Mouse (Mus musculus): ENCODE measurements around the gene Ankrd11. TPM values are rescaled to one million over a fixed set of nuclear protein-coding genes. Genes with fewer than 3 reads are reported as not detected.
"Not testable (repeated sequence)": the region's sequence is repeated elsewhere in the genome, so short reads cannot be mapped to it uniquely, and the experiment has no call there.

Ankrd11 gene
- polyA plus RNA-seq, 1 experiment from 2014 or later = 62.4 TPM

- Histone ChIP-seq H3K4me1 (replicated peaks) (no peaks in the 10 kb centered on the region), H3K27ac (ENCODE audit: poor library complexity, severe bottlenecking) (no peak overlapping the region), H3K4me2 (no peak overlapping the region), H3K9me3 (replicated peaks) (no peaks in the 10 kb centered on the region), H3K27me3 (replicated peaks) (no peaks in the 10 kb centered on the region), H3K36me3 (no peaks in the 10 kb centered on the region), H3K4me3 (no peak overlapping the region), H3K9ac (no peak overlapping the region)
- WGBS = 63% methylated on average over 5 of the region's 5 CpGs
- no peak for ATAC-seq (ENCODE audit: insufficient number of reproducible peaks, low FRiP score)
These were observed 9.4 kb upstream of the Ankrd11 start for GRCm38 (mm10) chr8:123051458-123051857.

DNA sequence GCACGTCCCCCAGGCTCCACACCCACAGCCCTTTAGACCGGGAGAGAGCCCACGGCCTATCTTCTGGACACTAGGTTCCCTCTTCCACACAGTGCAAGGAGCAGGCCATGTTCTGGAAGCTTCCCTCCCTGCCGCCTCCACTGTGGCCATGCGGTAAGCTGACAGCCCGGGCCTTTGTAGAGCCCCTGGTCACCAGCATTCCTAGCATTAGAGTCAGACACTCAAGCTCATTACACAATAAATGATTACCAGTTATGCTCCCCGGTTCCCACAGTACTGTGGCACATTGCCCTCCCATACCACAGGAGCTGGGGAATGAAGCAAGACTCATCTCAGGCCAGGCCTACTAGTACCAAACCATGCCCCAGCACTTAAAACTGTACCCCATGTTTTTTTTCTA is 6.3 kb upstream of the Ankrd11 start:
- no peak for ATAC-seq (ENCODE audit: insufficient number of reproducible peaks, low FRiP score)
- 83% methylated on average over 7 of the region's 7 CpGs for WGBS
- H3K27ac ChIP-seq (ENCODE audit: poor library complexity, severe bottlenecking) = no peak overlapping the region
- no peaks in the 10 kb centered on the region for H3K27me3 ChIP-seq (replicated peaks)
- H3K4me2 ChIP-seq = no peak overlapping the region
- no peak overlapping the region for H3K9ac ChIP-seq
- no peaks in the 10 kb centered on the region for H3K9me3 ChIP-seq (replicated peaks)
- H3K4me3 ChIP-seq = no peak overlapping the region
- H3K4me1 ChIP-seq (replicated peaks) = peaks cover 8% of the 10 kb centered on the region
- peaks cover 7% of the 10 kb centered on the region; the same call in 1 of the 2 replicates for H3K36me3 ChIP-seq

DNA sequence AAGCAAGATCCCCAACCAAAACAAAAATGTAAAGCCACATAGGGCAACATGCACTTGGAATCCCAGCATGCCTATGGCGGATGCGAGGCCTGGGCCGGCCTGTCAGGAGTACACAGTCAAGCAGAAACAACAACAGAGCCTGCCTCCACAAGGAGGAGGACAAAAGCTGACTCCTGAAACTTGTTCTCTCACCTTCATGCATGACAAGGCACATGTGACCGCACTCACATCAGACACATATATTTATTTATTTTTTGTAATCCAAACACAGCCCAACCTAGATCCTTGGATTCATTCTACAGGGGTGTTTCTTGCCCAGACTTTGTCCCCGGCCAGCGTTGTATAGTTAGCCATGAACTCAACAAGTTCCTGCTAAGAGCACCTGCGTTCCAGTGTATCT is 5.8 kb upstream of the Ankrd11 start:
- WGBS = 86% methylated on average over 7 of the region's 7 CpGs
- H3K9me3 ChIP-seq (replicated peaks) = no peaks in the 10 kb centered on the region
- no peak overlapping the region for H3K27ac ChIP-seq (ENCODE audit: poor library complexity, severe bottlenecking)
- peaks cover 12% of the 10 kb centered on the region for H3K4me1 ChIP-seq (replicated peaks)
- peaks cover 7% of the 10 kb centered on the region; the same call in 1 of the 2 replicates for H3K36me3 ChIP-seq
- no peak for ATAC-seq (ENCODE audit: insufficient number of reproducible peaks, low FRiP score)
- H3K27me3 ChIP-seq (replicated peaks) = no peaks in the 10 kb centered on the region
- H3K4me3 ChIP-seq = no peak overlapping the region
- no peak overlapping the region for H3K9ac ChIP-seq
- no peak overlapping the region for H3K4me2 ChIP-seq

DNA sequence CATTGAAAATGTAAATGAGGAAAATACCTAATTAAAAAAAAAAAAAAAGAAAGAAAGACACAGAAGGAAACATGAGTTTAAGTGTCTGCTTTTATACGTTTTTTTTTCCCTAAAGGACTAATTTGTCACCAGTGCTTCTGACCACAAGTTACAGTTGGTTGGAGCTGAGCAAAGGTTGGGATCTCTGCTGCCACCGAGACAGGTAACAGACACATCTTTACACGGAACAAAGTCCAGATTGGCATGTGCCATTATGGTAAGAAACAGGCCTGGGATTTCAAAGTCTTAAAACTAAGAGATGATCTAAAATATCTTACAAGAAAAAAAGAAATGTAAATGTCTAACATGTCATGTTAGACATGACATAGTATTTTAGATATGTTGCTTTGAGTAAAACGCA is 4.6 kb upstream of the Ankrd11 start:
- 76% methylated on average over 4 of the region's 4 CpGs for WGBS
- Histone ChIP-seq H3K4me2 (no peak overlapping the region), H3K27ac (ENCODE audit: poor library complexity, severe bottlenecking) (no peak overlapping the region), H3K4me1 (replicated peaks) (peaks cover 12% of the 10 kb centered on the region), H3K4me3 (no peak overlapping the region), H3K9ac (no peak overlapping the region), H3K9me3 (replicated peaks) (no peaks in the 10 kb centered on the region), H3K36me3 (peaks cover 7% of the 10 kb centered on the region; the same call in 1 of the 2 replicates), H3K27me3 (replicated peaks) (no peaks in the 10 kb centered on the region)
- no peak for ATAC-seq (ENCODE audit: insufficient number of reproducible peaks, low FRiP score)

GRCm38 (mm10) chr8:123044743-123045425 is 2.8 kb upstream of the Ankrd11 start:
- not testable (repeated sequence) for H3K9ac ChIP-seq; H3K4me3 ChIP-seq; H3K9me3 ChIP-seq (replicated peaks); H3K27ac ChIP-seq (ENCODE audit: poor library complexity, severe bottlenecking); H3K27me3 ChIP-seq (replicated peaks); ATAC-seq (ENCODE audit: insufficient number of reproducible peaks, low FRiP score); H3K4me2 ChIP-seq; H3K36me3 ChIP-seq
- peaks cover 23% of the 10 kb centered on the region for H3K4me1 ChIP-seq (replicated peaks)
- 92% methylated on average over 23 of the region's 23 CpGs for WGBS

DNA sequence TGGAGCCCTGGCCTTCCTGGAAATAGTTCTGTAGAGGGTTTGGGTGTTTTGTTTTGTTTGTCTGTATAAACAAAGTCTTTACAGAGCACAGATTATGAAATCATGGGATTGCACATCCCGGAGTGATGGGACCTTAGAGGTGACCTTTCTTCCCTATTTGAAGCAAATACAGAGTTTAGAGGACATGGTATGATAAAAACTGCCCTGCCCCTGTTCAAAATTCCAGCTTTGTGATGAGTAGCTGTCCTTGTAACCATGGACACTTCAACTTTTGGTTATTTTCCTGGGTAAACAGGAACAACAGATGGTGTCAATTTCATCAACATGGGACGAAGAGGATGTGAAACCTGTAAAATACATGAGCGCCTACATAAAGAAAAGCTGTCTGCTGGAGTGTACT is 1.9 kb upstream of the Ankrd11 start:
- peaks cover 31% of the 10 kb centered on the region for H3K4me1 ChIP-seq (replicated peaks)
- no peaks in the 10 kb centered on the region for H3K27me3 ChIP-seq (replicated peaks)
- peaks cover 7% of the 10 kb centered on the region; the same call in 1 of the 2 replicates for H3K36me3 ChIP-seq
- H3K9me3 ChIP-seq (replicated peaks) = no peaks in the 10 kb centered on the region
- H3K27ac ChIP-seq (ENCODE audit: poor library complexity, severe bottlenecking) = no peak overlapping the region
- no peak overlapping the region for H3K4me2 ChIP-seq
- no peak for ATAC-seq (ENCODE audit: insufficient number of reproducible peaks, low FRiP score)
- no peak overlapping the region for H3K4me3 ChIP-seq
- H3K9ac ChIP-seq = no peak overlapping the region
- WGBS = 87% methylated on average over 3 of the region's 3 CpGs

- peaks cover 7% of the 10 kb centered on the region; the same call in 1 of the 2 replicates for H3K36me3 ChIP-seq
- H3K4me1 ChIP-seq (replicated peaks) = peaks cover 37% of the 10 kb centered on the region
- peak overlapping the region; percentile 99 for H3K27ac ChIP-seq (ENCODE audit: poor library complexity, severe bottlenecking)
- H3K9me3 ChIP-seq (replicated peaks) = no peaks in the 10 kb centered on the region
- H3K4me3 ChIP-seq = peak overlapping the region; percentile 100
- peak overlapping the region; percentile 81 for H3K4me2 ChIP-seq
- peak overlapping the region; percentile 91 for H3K9ac ChIP-seq
- WGBS = 17% methylated on average over 22 of the region's 22 CpGs
- H3K27me3 ChIP-seq (replicated peaks) = no peaks in the 10 kb centered on the region
- ATAC-seq (ENCODE audit: insufficient number of reproducible peaks, low FRiP score) = no peak
These were observed 1.0 kb upstream of the Ankrd11 start for GRCm38 (mm10) chr8:123042974-123043625.

DNA sequence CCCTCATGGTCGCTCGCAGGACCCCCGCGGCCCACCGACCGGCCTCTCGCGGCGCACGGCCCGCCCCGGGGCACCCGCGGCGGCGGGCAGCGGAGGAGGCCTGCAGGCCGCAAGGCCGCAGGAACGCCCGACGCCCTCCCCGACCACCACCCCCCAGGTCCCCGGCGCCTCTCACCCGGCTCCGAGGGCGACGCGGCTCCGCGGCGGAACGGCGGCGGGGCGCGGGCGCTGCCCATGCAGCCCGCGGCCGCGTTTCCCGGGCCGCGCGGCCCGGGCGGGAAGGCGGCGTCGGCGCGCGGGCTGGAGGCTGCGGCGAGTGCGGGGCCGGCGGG is 337 bp downstream of the Ankrd11 start:
- Histone ChIP-seq H3K4me2 (peak overlapping the region; percentile 87), H3K27ac (ENCODE audit: poor library complexity, severe bottlenecking) (peak overlapping the region; percentile 97), H3K27me3 (replicated peaks) (no peaks in the 10 kb centered on the region), H3K9me3 (replicated peaks) (no peaks in the 10 kb centered on the region), H3K9ac (peak overlapping the region; percentile 100), H3K36me3 (peaks cover 7% of the 10 kb centered on the region; the same call in 1 of the 2 replicates), H3K4me3 (peak overlapping the region; percentile 100), H3K4me1 (replicated peaks) (peaks cover 47% of the 10 kb centered on the region)
- ATAC-seq (ENCODE audit: insufficient number of reproducible peaks, low FRiP score) = peak; percentile 16
- WGBS = 2% methylated on average over 59 of the region's 60 CpGs

- Histone ChIP-seq H3K27ac (ENCODE audit: poor library complexity, severe bottlenecking) (peak overlapping the region; percentile 97), H3K27me3 (replicated peaks) (no peaks in the 10 kb centered on the region), H3K9me3 (replicated peaks) (no peaks in the 10 kb centered on the region), H3K36me3 (peaks cover 7% of the 10 kb centered on the region; the same call in 1 of the 2 replicates), H3K4me2 (peak overlapping the region; percentile 87), H3K4me1 (replicated peaks) (peaks cover 52% of the 10 kb centered on the region), H3K9ac (peak overlapping the region; percentile 100), H3K4me3 (peak overlapping the region; percentile 100)
- under 1% methylated on average over 59 of the region's 71 CpGs for WGBS
- no peak for ATAC-seq (ENCODE audit: insufficient number of reproducible peaks, low FRiP score)
These were observed 886 bp downstream of the Ankrd11 start for GRCm38 (mm10) chr8:123041008-123041773.

GRCm38 (mm10) chr8:123040110-123040650 is 1.9 kb downstream of the Ankrd11 start:
- WGBS = 16% methylated on average over 4 of the region's 4 CpGs
- Histone ChIP-seq H3K9me3 (replicated peaks) (no peaks in the 10 kb centered on the region), H3K27ac (ENCODE audit: poor library complexity, severe bottlenecking) (peak overlapping the region; percentile 97; the same call in 1 of the 2 replicates), H3K4me3 (peak overlapping the region; percentile 100), H3K9ac (peak overlapping the region; percentile 100), H3K36me3 (peaks cover 7% of the 10 kb centered on the region; the same call in 1 of the 2 replicates), H3K4me2 (peak overlapping the region; percentile 87), H3K4me1 (replicated peaks) (peaks cover 61% of the 10 kb centered on the region), H3K27me3 (replicated peaks) (no peaks in the 10 kb centered on the region)
- no peak for ATAC-seq (ENCODE audit: insufficient number of reproducible peaks, low FRiP score)
